Mouse (Mus musculus): ENCODE measurements around the gene 4930523C07Rik. TPM values are rescaled to one million over a fixed set of nuclear protein-coding genes. Genes with fewer than 3 reads are reported as not detected.

Gene 4930523C07Rik
- 13.5 TPM for polyA plus RNA-seq (2014; fragmentation: Illumina TruSeq; extraction: RNeasy Lipid Tissue Mini Kit (QIAGEN cat#74804))

GRCm38 (mm10) chr1:160044237-160045021, at the start of gene 4930523C07Rik:
TSS of gene 4930523C07Rik (plus strand) at chr1:160044382.

Other genes with a start within 250 kb of the 4930523C07Rik start
- gene Tnn, start 109.2 kb downstream of the 4930523C07Rik start, polyA plus RNA-seq (2014; fragmentation: Illumina TruSeq; extraction: RNeasy Lipid Tissue Mini Kit (QIAGEN cat#74804)) = 0.20 TPM
- gene Mrps14, start 150.8 kb downstream of the 4930523C07Rik start, polyA plus RNA-seq (2014; fragmentation: Illumina TruSeq; extraction: RNeasy Lipid Tissue Mini Kit (QIAGEN cat#74804)) = 37.5 TPM
- 384 TPM for gene Cacybp, start 168.5 kb downstream of the 4930523C07Rik start, polyA plus RNA-seq (2014; fragmentation: Illumina TruSeq; extraction: RNeasy Lipid Tissue Mini Kit (QIAGEN cat#74804))

Data from ovary, adult 10 weeks (tissue).